Mouse (Mus musculus) neural tube, embryonic 12.5 days (tissue): ENCODE results near the gene Pptc7. TPM values are rescaled to one million over a fixed set of nuclear protein-coding genes. Genes with fewer than 3 reads are reported as not detected.

Source experiments
- ATAC-seq: fragments of 200-750 bp; cut with Nextera tagmentation; 2 replicates; pipeline ENCODE4 v1.8.0; 2017; ENCODE audit warnings: low read depth, mild to moderate bottlenecking, moderate TSS enrichment, moderate library complexity; ENCODE audit not compliant: low FRiP score
- H3K27ac ChIP-seq: fragments of 300-500 bp; sonication (generic); 2 replicates; pipeline ENCODE4 v1.5.1; 2016
- H3K27me3 ChIP-seq: fragments of 300-500 bp; sonication (generic); replicated peaks from 2 replicates; pipeline ENCODE4 v1.6.1; 2016; ENCODE audit warnings: mild to moderate bottlenecking
- H3K36me3 ChIP-seq: fragments of 300-500 bp; sonication (generic); 2 replicates; pipeline ENCODE4 v1.6.1; 2016; ENCODE audit warnings: mild to moderate bottlenecking
- H3K4me1 ChIP-seq: fragments of 300-500 bp; sonication (generic); 2 replicates; pipeline ENCODE4 v1.6.1; 2016
- H3K4me2 ChIP-seq: fragments of 300-500 bp; sonication (generic); replicated peaks from 2 replicates; pipeline ENCODE4 v1.6.1; 2016; ENCODE audit warnings: mild to moderate bottlenecking
- H3K4me3 ChIP-seq: fragments of 300-500 bp; sonication (generic); 2 replicates; pipeline ENCODE4 v1.5.1; 2016
- H3K9ac ChIP-seq: fragments of 300-500 bp; sonication (generic); 2 replicates; pipeline ENCODE4 v1.6.1; 2016; ENCODE audit warnings: mild to moderate bottlenecking
- H3K9me3 ChIP-seq: fragments of 300-500 bp; sonication (generic); 2 replicates; pipeline ENCODE4 v1.6.1; 2016; ENCODE audit warnings: mild to moderate bottlenecking
- WGBS: fragments of 180-500 bp; shearing (Covaris S2); methylation state at CpG from one replicate; pipeline ENCODE4 v1.1.7; 2016; 5-methylcytosine and 5-hydroxymethylcytosine counted together
- polyA plus RNA-seq: library from polyadenylated mRNA; unstranded; fragments of >200 nt; fragmentation: Nextera tagmentation; extraction: Ambion mirVana; gene quantifications from 2 replicates; pipeline ENCODE4 v1.2.1, GENCODE M21; 2016

Pptc7 gene
- polyA plus RNA-seq, 1 experiment from 2014 or later = 10.7 TPM

DNA sequence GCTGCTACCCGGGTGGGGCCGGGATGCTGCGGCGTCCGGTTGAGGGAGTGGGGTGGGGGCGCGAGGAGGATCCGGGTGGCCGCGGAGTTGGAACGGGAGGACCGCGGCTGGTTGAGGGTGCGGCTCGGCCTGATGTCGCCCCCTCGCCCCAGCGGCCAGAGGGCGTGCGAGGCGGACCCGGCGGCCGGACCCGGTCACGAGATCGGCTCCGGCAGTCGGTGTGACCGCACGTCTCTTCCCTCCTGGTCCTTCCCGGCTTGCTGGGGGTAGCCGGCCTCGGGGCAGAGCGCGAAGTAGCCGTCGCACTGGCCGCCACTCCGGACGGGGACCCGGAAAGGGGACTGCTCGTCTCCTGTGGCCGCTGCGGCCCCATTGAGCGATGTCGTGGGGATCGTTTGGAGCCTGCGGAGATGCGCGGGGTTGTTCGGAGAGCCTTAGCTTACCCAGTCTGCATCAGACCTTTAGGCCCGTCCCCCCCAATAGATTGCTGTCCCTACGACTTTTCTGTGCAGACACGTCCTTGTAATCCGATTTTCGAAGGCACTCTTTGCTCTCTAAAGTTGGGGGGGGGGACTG, 70.4 kb downstream of the Pptc7 start:
- WGBS = 0% methylated on average over 54 of the region's 57 CpGs
- Histone ChIP-seq H3K4me2 (peak overlapping the region; percentile 86), H3K9me3 (no peaks in the 10 kb centered on the region), H3K4me1 (peaks cover 8% of the 10 kb centered on the region; the same call in 1 of the 2 replicates), H3K27me3 (no peaks in the 10 kb centered on the region), H3K4me3 (peak overlapping the region; percentile 92), H3K27ac (peak overlapping the region; percentile 64; the same call in 1 of the 2 replicates), H3K36me3 (peaks cover 5% of the 10 kb centered on the region), H3K9ac (peak overlapping the region; percentile 89)
- peak; percentile 78; the same call in 1 of the 2 replicates for ATAC-seq

DNA sequence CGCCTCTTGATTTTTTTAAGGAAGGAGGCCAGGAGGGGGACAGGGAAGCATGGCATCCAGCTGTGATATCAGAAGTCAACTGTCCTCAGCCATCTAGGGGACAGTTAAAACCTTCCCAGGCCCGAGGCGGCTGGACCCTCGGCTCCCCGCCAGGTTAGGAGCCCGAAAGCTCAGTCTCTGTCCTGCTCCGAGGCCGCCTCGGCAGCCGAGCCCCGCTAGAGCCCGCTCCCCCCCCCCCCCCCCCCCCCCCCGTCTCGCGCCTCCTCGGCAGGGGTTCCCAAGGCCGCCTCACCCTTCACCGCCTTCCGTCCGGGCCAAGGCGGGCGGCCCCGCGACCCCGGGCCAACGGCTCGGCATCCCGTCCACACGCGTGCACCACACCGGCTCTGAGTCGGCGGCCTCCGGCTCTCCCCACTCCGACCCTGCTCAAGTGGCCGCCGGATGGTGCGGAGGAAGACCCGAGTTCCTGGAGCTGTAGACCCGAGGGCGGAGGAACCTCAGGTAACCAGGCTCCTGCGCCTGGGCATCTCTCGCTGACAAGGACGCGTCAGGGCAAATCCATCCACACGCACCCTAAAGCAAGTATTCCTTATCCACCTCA, 87.5 kb downstream of the Pptc7 start, which contains the start of gene Gpn3:
Gpn3 (plus strand) TSS at position 286 of the 601 bp plus-strand sequence.
- no peaks in the 10 kb centered on the region for H3K9me3 ChIP-seq
- peaks cover 37% of the 10 kb centered on the region for H3K36me3 ChIP-seq
- H3K4me2 ChIP-seq = peak within 1 kb of the TSS; percentile 76
- H3K4me1 ChIP-seq = peaks cover 17% of the 10 kb centered on the region; the same call in 1 of the 2 replicates
- peak within 1 kb of the TSS; percentile 89 for H3K9ac ChIP-seq
- no peaks in the 10 kb centered on the region for H3K27me3 ChIP-seq
- peak within 1 kb of the TSS; percentile 92 for H3K27ac ChIP-seq
- WGBS = under 1% methylated on average over 29 of the region's 46 CpGs
- ATAC-seq = peak; percentile 88
- peak within 1 kb of the TSS; percentile 79 for H3K4me3 ChIP-seq

DNA sequence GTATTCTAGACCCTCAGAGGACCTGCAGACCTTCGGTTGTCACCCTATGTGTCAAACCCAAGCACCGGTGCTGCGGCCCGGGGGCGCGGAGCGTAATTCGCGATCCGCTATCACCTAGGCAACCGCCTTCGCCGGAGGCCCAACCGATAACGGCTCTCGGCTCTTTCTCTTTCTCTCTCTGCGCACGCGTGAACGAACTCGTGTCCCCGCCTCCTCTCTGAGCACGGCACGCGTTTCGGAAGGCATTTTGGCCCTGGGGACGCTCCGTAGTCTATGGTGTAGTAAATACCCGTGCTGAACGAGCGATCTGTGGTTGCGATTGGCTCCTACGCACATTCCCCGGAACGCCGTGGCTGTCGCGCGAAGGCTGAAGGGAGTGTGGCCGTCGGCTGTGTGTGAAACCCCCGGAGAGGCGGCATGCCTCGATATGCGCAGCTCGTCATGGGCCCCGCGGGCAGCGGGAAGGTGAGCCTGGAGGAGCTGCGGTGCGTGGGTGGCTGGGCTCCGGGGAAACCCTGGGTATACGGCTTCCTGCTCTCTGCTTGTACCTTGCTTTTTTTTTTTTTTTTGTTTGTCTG, 88.1 kb downstream of the Pptc7 start, which contains the start of gene Fam216a:
Fam216a (minus strand) TSS at position 173 of the 578 bp plus-strand sequence.
- H3K36me3 ChIP-seq = peaks cover 36% of the 10 kb centered on the region
- peak within 1 kb of the TSS; percentile 76 for H3K4me2 ChIP-seq
- H3K9ac ChIP-seq = peak within 1 kb of the TSS; percentile 89
- no peaks in the 10 kb centered on the region for H3K27me3 ChIP-seq
- WGBS = 0% methylated on average over 53 of the region's 53 CpGs
- no peaks in the 10 kb centered on the region for H3K9me3 ChIP-seq
- peak; percentile 93 for ATAC-seq
- peak within 1 kb of the TSS; percentile 92 for H3K27ac ChIP-seq
- H3K4me3 ChIP-seq = peak within 1 kb of the TSS; percentile 79
- H3K4me1 ChIP-seq = peaks cover 17% of the 10 kb centered on the region; the same call in 1 of the 2 replicates

DNA sequence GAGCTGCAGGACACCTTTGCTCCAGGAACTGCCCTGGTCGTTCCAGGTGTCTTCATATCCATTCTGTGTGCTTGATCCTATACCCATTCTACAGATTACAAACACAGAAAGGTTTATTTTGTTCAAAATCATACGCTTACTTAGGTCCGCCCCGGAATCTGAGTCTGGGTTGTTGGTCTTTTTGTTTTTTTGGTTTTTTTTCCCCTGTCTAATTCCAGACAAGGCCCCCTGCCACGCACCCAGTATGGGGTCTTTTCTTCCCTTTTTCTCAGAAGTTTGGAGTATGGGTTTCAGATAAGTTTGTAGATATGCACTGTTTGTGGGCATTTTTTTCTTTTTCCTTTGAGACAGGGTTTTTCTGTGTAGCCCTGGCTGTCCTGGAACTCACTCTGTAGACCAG, 88.7 kb downstream of the Pptc7 start:
- 0 out of 2 replicates have a peak overlapping the region, but pooled peaks have one; percentile 50 for H3K27ac ChIP-seq
- peak overlapping the region; percentile 67 for H3K9ac ChIP-seq
- 6% methylated on average over 5 of the region's 5 CpGs for WGBS
- H3K4me3 ChIP-seq = peak overlapping the region; percentile 79
- peaks cover 30% of the 10 kb centered on the region for H3K36me3 ChIP-seq
- ATAC-seq = no peak
- peaks cover 17% of the 10 kb centered on the region; the same call in 1 of the 2 replicates for H3K4me1 ChIP-seq
- H3K27me3 ChIP-seq = no peaks in the 10 kb centered on the region
- no peaks in the 10 kb centered on the region for H3K9me3 ChIP-seq
- H3K4me2 ChIP-seq = peak overlapping the region; percentile 76

Other genes with a start within 250 kb of the Pptc7 start
- 24.2 and 25.0 TPM in 2 replicates for gene Cux2, start 234.3 kb upstream of the Pptc7 start, polyA plus RNA-seq
- 0.80 and 6.0 TPM in 2 replicates for gene Myl2, start 183.4 kb upstream of the Pptc7 start, polyA plus RNA-seq
- gene Ccdc63, start 143.5 kb upstream of the Pptc7 start, polyA plus RNA-seq = not detected in 2 replicates
- gene Ppp1cc, start 126.1 kb upstream of the Pptc7 start, polyA plus RNA-seq = 306 and 318 TPM in 2 replicates
- gene Hvcn1, start 77.6 kb upstream of the Pptc7 start, polyA plus RNA-seq = 4.5 and 4.9 TPM in 2 replicates
- gene Tctn1, start 19.9 kb upstream of the Pptc7 start, polyA plus RNA-seq = 4.6 and 4.9 TPM in 2 replicates
- gene Rad9b, start 69.9 kb downstream of the Pptc7 start, polyA plus RNA-seq = 11.7 and 12.3 TPM in 2 replicates
- 233 and 237 TPM in 2 replicates for gene Vps29, start 70.0 kb downstream of the Pptc7 start, polyA plus RNA-seq
- gene Gpn3, start 87.5 kb downstream of the Pptc7 start, polyA plus RNA-seq = 56.3 and 57.9 TPM in 2 replicates
- 117 TPM in 2 replicates for gene Fam216a, start 88.0 kb downstream of the Pptc7 start, polyA plus RNA-seq
- 114 and 128 TPM in 2 replicates for gene Arpc3, start 107.5 kb downstream of the Pptc7 start, polyA plus RNA-seq
- 51.2 and 53.5 TPM in 2 replicates for gene Anapc7, start 137.3 kb downstream of the Pptc7 start, polyA plus RNA-seq
- 67.6 and 76.1 TPM in 2 replicates for gene Atp2a2, start 217.9 kb downstream of the Pptc7 start, polyA plus RNA-seq